Comparison of ENCODE assay signal across 18 mouse cellular contexts in the genomic region with DNA sequence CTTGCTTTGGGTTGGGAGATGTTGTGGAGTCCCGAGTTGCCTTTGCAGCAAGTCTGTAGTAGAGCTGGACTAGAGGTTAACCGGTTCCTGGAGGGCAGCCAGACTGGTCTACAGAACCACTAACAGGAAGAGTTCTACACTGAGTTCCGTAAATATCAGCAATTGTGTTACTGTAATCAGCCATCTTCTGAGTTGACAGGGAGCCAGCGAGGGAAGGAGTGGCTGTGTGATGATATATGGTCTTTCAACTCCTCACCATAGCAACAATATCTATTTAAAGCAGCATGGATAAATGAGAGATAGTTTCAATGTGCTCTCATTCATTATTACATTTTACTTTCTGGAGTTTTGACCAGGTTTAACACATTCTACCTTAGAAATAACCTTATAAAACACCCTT.
A peak's percentile ranks its signal among the peaks of the same experiment; 100 is the strongest.
DNase-seq lines count a peak whose midpoint lies in the region; ATAC-seq lines count a peak whose summit lies in the region.
"Had no signal": no experiment of that assay in that cellular context is flagged by ENCODE, and none has a peak within 500 bp of the region (broad histone marks: within the 10 kb centered on the region; RNA-seq: fewer than 3 reads in every experiment).

No protein-coding gene starts in this region.

- ATAC-seq in kidney, embryonic 16.5 days (ENCODE audit: low FRiP score, low TSS enrichment): no peak
- ATAC-seq: forebrain, embryonic 15.5 days; liver, postnatal 0 days had no signal

- no peak overlapping the region for H3K9ac ChIP-seq in kidney, embryonic 16.5 days (replicated peaks; ENCODE audit: low read length)
- H3K9ac ChIP-seq: embryonic facial prominence, embryonic 12.5 days; forebrain, embryonic 15.5 days; liver, postnatal 0 days had no signal

- no peaks in the 10 kb centered on the region for H3K36me3 ChIP-seq in kidney, embryonic 16.5 days (ENCODE audit: insufficient read depth, low read length)
- H3K36me3 ChIP-seq in embryonic facial prominence, embryonic 10.5 days (replicated peaks): no peaks in the 10 kb centered on the region
- H3K36me3 ChIP-seq: embryonic facial prominence, embryonic 12.5 days; forebrain, embryonic 15.5 days had no signal

- no peak overlapping the region for H3K4me3 ChIP-seq in kidney, embryonic 16.5 days (ENCODE audit: low read length)
- no peak overlapping the region for H3K4me3 ChIP-seq in embryonic facial prominence, embryonic 10.5 days
- H3K4me3 ChIP-seq: embryonic facial prominence, embryonic 12.5 days; forebrain, embryonic 15.5 days had no signal

- DNase-seq in kidney, adult 8-10 months: peak; percentile 0 to 1
- peak; percentile 36 for DNase-seq in spleen, adult 12 weeks (ENCODE audit: low spot score)
- DNase-seq in spleen, postnatal 36 days (ENCODE audit: low spot score in 2 of 2): no peak
- DNase-seq in lung, postnatal 25 days (ENCODE audit: low spot score): peak; percentile 45
- DNase-seq in left cerebral cortex, postnatal 14 days (ENCODE audit: low spot score in 2 of 2): no peak
- no peak for DNase-seq in layer of hippocampus, postnatal 36 days
- no peak for DNase-seq in embryonic facial prominence, embryonic 10.5 days (ENCODE audit: low spot score)
- DNase-seq: cerebellum, adult 18-20 months; gastrocnemius, postnatal 36 days; kidney, adult 9 months; left cerebral cortex, postnatal 4 days; liver; liver, postnatal 0 days; right cerebral cortex, postnatal 14 days had no signal

- intact Hi-C loops in left cerebral cortex, postnatal 14 days (cut with DNase I): no loop called here

- no peaks in the 10 kb centered on the region for H3K9me3 ChIP-seq in kidney, embryonic 16.5 days (ENCODE audit: low read length)
- no peaks in the 10 kb centered on the region for H3K9me3 ChIP-seq in embryonic facial prominence, embryonic 10.5 days
- H3K9me3 ChIP-seq: embryonic facial prominence, embryonic 12.5 days; forebrain, embryonic 15.5 days had no signal

- no peak overlapping the region for H3K27ac ChIP-seq in kidney, embryonic 16.5 days (ENCODE audit: low read length)
- no peak overlapping the region for H3K27ac ChIP-seq in embryonic facial prominence, embryonic 10.5 days (replicated peaks)
- H3K27ac ChIP-seq: embryonic facial prominence, embryonic 12.5 days; forebrain, embryonic 15.5 days; stomach, postnatal 0 days had no signal

- 70% methylated on average over 4 of the region's 4 CpGs for WGBS in kidney, embryonic 16.5 days
- 89% methylated on average over 4 of the region's 4 CpGs for WGBS in embryonic facial prominence, embryonic 10.5 days

- no peaks in the 10 kb centered on the region for H3K27me3 ChIP-seq in kidney, embryonic 16.5 days (ENCODE audit: insufficient read depth, low read length)
- no peaks in the 10 kb centered on the region for H3K27me3 ChIP-seq in embryonic facial prominence, embryonic 10.5 days (replicated peaks; ENCODE audit: low read depth, poor library complexity, severe bottlenecking)
- H3K27me3 ChIP-seq: embryonic facial prominence, embryonic 12.5 days; forebrain, embryonic 15.5 days had no signal

- H3K4me1 ChIP-seq in kidney, embryonic 16.5 days (ENCODE audit: insufficient read depth, low read length): no peaks in the 10 kb centered on the region
- H3K4me1 ChIP-seq in embryonic facial prominence, embryonic 10.5 days: no peaks in the 10 kb centered on the region
- H3K4me1 ChIP-seq: embryonic facial prominence, embryonic 12.5 days; forebrain, embryonic 15.5 days had no signal

- H3K4me2 ChIP-seq in kidney, embryonic 16.5 days (replicated peaks; ENCODE audit: low read depth, low read length): no peak overlapping the region
- H3K4me2 ChIP-seq: embryonic facial prominence, embryonic 12.5 days; forebrain, embryonic 15.5 days had no signal

Comparison
In these comparisons a context has a peak if more than half of its experiments do, and no peak if none do; other contexts are left out.
1. DNase-seq: peak in kidney, adult 8-10 months (2 of 2), spleen, adult 12 weeks (single experiment) and lung, postnatal 25 days (single experiment); none in spleen, postnatal 36 days (0 of 2), left cerebral cortex, postnatal 14 days (0 of 2), layer of hippocampus, postnatal 36 days (0 of 2) and embryonic facial prominence, embryonic 10.5 days (single experiment).